Mouse (Mus musculus) retina, postnatal 7 days (tissue): ENCODE data around the gene Clec11a.

Experiments
- DNase-seq: peaks from one replicate; pipeline ENCODE4 v3.0.0-alpha.2; 2012; ENCODE audit warnings: low read depth, low spot score

Clec11a gene

DNA sequence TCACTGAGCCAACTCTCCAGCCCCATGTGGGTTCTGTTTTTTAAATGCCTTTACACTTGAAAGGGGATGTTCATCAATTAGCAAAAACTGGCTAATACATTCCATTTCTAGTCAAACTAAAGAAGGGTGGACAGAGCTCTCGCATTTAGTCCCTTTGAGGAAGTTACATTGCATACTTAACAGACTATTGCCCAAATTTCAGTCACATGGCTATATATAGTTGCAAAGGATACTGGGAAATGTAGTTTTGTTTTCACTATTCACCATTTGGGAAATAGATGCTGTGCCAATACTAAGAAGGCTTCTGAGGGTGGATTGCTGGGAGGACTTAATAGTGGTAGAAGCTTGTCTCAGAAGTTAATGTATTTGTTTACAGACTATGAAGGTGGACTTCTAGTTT lies 25.7 kb downstream of the Clec11a start:
- DNase-seq: no peak

GRCm38 (mm10) chr7:44277250-44277622 lies 29.5 kb downstream of the Clec11a start:
- no peak for DNase-seq

GRCm38 (mm10) chr7:44276461-44277249 lies 30.0 kb downstream of the Clec11a start:
- DNase-seq: no peak

DNA sequence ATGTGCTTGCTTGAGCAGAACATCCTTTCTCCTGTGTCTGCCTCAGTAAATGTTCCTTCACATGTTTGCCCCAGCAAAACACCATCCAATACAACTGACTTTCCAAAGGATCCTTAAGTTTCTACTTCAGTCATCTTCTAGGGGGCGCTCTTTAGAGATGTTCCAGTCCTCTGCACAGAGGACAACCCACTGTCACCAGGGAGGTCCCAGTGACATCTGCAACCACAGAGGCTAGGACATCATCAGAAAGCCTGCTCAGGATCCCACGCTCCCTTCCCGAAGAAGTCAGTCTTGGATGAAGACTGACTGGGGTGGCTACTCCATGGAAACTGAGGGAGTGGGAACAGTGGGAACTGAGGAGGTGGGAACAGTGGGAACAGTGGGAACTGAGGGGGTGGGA lies 31.2 kb downstream of the Clec11a start:
- no peak for DNase-seq

- no peak for DNase-seq
Observed at GRCm38 (mm10) chr7:44274096-44274495, 32.6 kb downstream of the Clec11a start.

DNA sequence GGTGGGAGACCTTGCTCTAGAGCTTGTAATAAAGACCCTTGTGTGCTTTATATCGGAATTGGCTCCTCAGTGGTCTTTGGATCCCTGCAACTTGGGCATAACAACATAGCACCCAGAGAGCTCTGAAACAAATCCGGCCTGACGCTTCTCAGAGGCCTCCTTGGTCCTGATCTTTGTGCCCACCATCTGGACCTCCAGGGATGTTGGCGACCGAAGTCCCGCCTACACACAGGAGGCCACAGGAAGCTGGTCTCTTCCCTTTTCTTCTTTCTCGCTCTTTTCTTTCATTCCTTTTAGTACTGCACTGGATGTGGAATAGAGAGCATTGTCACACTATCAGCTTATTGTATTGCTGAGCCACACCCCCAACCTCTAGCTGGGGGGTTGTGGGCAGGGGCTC lies 33.3 kb downstream of the Clec11a start:
- DNase-seq: no peak

GRCm38 (mm10) chr7:44272546-44272945 lies 34.2 kb downstream of the Clec11a start:
- no peak for DNase-seq

DNA sequence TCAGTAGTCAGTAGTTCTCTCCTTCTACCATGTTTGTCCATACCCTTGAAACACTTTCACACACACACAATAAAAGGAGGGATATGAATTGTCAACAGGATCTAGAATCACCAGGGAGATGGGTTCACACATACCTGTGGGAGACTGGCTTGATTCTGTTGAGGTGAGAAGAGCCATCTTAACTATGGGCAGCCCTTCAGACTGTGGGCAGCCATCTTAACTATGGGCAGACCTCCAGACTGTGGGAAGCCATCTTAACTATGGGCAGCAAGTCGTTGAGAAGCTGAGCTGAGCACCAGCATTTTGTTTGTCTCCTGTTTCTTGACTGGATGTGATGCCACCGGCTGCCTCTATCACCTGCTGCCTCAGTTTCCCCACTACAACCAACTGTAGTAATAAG lies 35.4 kb downstream of the Clec11a start:
- no peak for DNase-seq

- no peak for DNase-seq
Observed at GRCm38 (mm10) chr7:44269397-44269796, 37.3 kb downstream of the Clec11a start.

GRCm38 (mm10) chr7:44268117-44268516 lies 38.6 kb downstream of the Clec11a start:
- DNase-seq: no peak

- peak; percentile 93 for DNase-seq
Observed at GRCm38 (mm10) chr7:44262791-44263643, 43.7 kb downstream of the Clec11a start.

GRCm38 (mm10) chr7:44261147-44261546 lies 45.6 kb downstream of the Clec11a start, which contains the start of gene Gm15517:
Gene Gm15517, plus strand, starts transcription at chr7:44261447.
- no peak for DNase-seq

DNA sequence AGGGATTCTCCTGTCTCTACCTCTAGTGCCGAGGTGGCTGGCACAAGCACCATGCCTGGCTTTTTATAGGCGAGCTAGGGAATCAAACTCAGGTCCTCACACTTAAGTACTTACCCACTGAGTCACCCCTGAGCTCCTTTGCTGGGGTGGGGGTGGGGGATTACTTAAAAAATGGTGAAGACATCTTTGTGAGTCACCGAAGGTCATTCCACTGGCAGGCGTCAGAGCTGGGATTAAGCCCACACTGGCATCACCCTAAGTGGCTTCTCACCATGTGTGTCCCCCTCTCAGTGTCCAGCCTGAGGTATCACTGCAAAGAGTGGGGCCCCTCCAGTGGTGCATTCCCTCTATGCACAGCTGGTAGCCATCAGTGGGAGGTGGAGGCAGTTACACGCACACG lies 46.3 kb downstream of the Clec11a start:
- no peak for DNase-seq

- no peak for DNase-seq
Observed at GRCm38 (mm10) chr7:44257278-44257677, 49.4 kb downstream of the Clec11a start, which contains the start of gene Acp4. Gene Acp4, minus strand, starts transcription at chr7:44257378.

DNA sequence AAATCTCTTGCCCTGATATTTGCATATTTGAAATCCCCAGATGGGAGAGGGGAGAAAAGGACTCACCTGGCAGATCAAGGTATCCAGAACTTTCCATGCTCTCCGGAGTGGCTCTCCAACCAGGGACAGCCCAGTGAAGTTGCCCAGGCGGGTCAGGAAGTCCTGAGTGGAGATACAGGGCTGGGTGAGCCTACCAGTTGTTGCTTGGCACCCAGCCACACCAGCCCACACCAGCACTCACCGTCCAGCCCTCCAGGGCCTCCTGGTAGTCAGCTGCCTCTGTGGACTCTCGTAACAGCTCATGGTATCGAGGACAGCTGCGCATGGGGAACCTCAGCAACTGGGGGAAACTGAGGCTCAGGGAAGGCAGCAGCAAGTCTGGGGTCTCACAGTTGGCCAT lies 51.8 kb downstream of the Clec11a start:
- DNase-seq: no peak

DNA sequence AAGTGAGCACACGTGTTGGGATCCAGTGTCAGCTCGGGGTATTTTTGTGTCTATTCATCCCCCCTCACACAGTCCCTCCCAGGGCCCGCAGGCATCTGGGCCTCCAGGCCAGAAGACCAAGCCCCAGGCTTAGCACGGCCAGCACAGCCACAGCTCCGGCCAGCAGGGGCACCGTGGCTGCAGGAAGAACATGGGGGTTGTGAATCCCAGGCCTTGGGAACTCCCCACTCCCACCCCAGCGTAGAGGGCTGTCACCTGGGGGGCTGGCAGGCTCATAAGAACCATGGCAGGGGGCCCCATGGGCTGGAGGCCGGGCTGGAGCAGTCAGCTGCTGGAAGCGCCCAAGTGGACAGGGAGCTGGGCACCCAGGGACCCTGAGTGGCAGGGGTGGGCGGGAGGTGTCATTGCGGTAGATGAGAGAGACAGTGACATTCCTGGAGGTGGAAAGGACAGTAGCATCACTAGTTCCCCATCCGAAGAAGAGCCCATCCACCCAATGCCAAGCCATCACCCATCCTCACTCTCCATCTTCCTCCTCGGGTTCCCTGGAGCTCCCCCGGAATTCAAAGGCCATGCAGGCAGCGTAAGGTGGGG lies 53.6 kb downstream of the Clec11a start:
- DNase-seq: no peak
